Mouse (Mus musculus) stomach, postnatal 0 days (tissue): ENCODE results near the gene Opalin. TPM values are rescaled to one million over a fixed set of nuclear protein-coding genes. Genes with fewer than 3 reads are reported as not detected.

Experiments used
- ATAC-seq: fragments of 200-750 bp; cut with Nextera tagmentation; 2 replicates; pipeline ENCODE4 v1.8.0; 2017; ENCODE audit not compliant: low FRiP score, low TSS enrichment
- DNase-seq: peaks from one replicate; pipeline ENCODE4 v3.0.0-alpha.2; 2016; ENCODE audit warnings: low spot score
- H3K27ac ChIP-seq: fragments of 300-500 bp; sonication (generic); replicated peaks from 2 replicates; pipeline ENCODE4 v1.5.1; 2014; ENCODE audit warnings: mild to moderate bottlenecking, control low read depth
- H3K27me3 ChIP-seq: fragments of 300-500 bp; sonication (generic); 2 replicates; pipeline ENCODE4 v1.6.1; 2014; ENCODE audit warnings: low read length; ENCODE audit not compliant: control insufficient read depth, insufficient read depth
- H3K36me3 ChIP-seq: fragments of 300-500 bp; sonication (generic); 2 replicates; pipeline ENCODE4 v1.6.1; 2014; ENCODE audit warnings: low read length, mixed read lengths; ENCODE audit not compliant: control insufficient read depth, insufficient read depth
- H3K4me1 ChIP-seq: fragments of 300-500 bp; sonication (generic); replicated peaks from 2 replicates; pipeline ENCODE4 v1.6.1; 2014; ENCODE audit warnings: antibody characterized with exemption; ENCODE audit not compliant: control insufficient read depth, insufficient read depth
- H3K4me2 ChIP-seq: fragments of 300-500 bp; sonication (generic); replicated peaks from 2 replicates; pipeline ENCODE4 v1.6.1; 2014; ENCODE audit warnings: low read depth, mild to moderate bottlenecking, control low read depth, moderate library complexity
- H3K4me3 ChIP-seq: fragments of 300-500 bp; sonication (generic); 2 replicates; pipeline ENCODE4 v1.5.1; 2014; ENCODE audit warnings: low read depth, low read length, control low read depth
- H3K9ac ChIP-seq: fragments of 300-500 bp; sonication (generic); 2 replicates; pipeline ENCODE4 v1.6.1; 2014; ENCODE audit warnings: mild to moderate bottlenecking, low read length, control low read depth, mixed read lengths
- H3K9me3 ChIP-seq: fragments of 300-500 bp; sonication (generic); 2 replicates; pipeline ENCODE4 v1.6.1; 2016; ENCODE audit warnings: low read length; ENCODE audit not compliant: control insufficient read depth
- CTCF ChIP-seq: IDR thresholded peaks from 2 replicates; pipeline ENCODE4 v1.5.1; 2016; ENCODE audit warnings: antibody characterized with exemption, low read depth, mild to moderate bottlenecking, moderate library complexity
- EP300 ChIP-seq: optimal IDR thresholded peaks from 2 replicates; pipeline ENCODE3; 2016; ENCODE audit warnings: antibody characterized with exemption
- WGBS: fragments of 180-500 bp; shearing (Covaris S2); extraction: QIAGEN DNeasy Blood & Tissue Kit; methylation state at CpG from one replicate; pipeline ENCODE4 v1.1.7; 2014; 5-methylcytosine and 5-hydroxymethylcytosine counted together
- polyA plus RNA-seq: library from polyadenylated mRNA; unstranded; fragments of >200 nt; fragmentation: Nextera tagmentation; extraction: Ambion mirVana; gene quantifications from 2 replicates; pipeline ENCODE4 v1.2.1, GENCODE M21; 2015

Gene Opalin
- polyA plus RNA-seq, 1 experiment from 2014 or later = not detected

DNA sequence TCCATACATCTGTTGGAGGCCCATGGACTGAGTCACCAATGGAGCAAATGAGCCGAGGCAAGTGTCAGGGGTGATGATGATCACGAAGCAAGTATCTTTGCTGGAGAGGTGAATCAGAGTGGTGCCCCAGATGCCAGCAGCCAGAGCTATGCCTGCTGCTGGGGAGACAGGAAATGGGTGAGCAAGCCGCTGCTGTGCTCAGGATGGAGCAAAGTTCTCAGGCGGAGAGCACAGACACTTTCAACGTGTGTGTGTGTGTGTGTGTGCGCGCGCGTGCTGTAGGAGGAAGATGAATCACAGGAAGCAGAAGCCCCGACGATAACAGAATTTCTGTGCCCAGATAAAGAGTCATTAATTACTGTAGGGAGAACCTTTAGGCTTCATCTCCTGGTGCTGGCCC, 45.9 kb downstream of the Opalin start:
- WGBS = 60% methylated on average over 11 of the region's 11 CpGs
- no peak for ATAC-seq
- no peak for DNase-seq

DNA sequence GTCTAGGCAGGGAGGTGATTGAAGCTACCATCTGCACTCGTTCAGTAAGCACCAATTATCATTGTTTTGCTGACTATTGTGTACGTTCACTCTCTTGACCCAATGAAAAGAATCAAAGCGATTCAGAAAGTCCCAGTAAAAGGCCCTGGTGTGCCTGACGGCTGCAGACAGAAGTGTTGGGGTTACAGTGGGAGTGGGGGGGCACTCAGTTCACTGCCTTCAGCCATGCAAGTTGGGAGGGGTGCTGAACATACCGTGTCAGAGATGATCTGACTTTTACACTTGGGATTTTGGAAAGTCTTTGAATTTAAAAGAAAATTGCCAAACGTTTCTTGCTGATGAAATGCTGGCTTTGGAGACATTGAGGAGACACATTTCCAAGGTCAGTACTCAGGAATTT, 46.8 kb downstream of the Opalin start:
- Histone ChIP-seq H3K4me1 (no peaks in the 10 kb centered on the region), H3K27me3 (no peaks in the 10 kb centered on the region), H3K9ac (no peak overlapping the region), H3K27ac (no peak overlapping the region), H3K4me2 (no peak overlapping the region), H3K4me3 (no peak overlapping the region), H3K9me3 (no peaks in the 10 kb centered on the region), H3K36me3 (no peaks in the 10 kb centered on the region)
- ATAC-seq (no peak), DNase-seq (no peak)
- WGBS = 68% methylated on average over 6 of the region's 6 CpGs
- no peak for TF ChIP-seq EP300
- no peak for TF ChIP-seq CTCF

More for the DNA sequence above, 45.9 kb downstream of the Opalin start:
- Histone ChIP-seq H3K9me3 (no peaks in the 10 kb centered on the region), H3K4me3 (no peak overlapping the region), H3K27ac (no peak overlapping the region), H3K9ac (no peak overlapping the region), H3K4me1 (no peaks in the 10 kb centered on the region), H3K4me2 (no peak overlapping the region), H3K36me3 (no peaks in the 10 kb centered on the region), H3K27me3 (no peaks in the 10 kb centered on the region)
- no peak for TF ChIP-seq CTCF
- no peak for TF ChIP-seq EP300

DNA sequence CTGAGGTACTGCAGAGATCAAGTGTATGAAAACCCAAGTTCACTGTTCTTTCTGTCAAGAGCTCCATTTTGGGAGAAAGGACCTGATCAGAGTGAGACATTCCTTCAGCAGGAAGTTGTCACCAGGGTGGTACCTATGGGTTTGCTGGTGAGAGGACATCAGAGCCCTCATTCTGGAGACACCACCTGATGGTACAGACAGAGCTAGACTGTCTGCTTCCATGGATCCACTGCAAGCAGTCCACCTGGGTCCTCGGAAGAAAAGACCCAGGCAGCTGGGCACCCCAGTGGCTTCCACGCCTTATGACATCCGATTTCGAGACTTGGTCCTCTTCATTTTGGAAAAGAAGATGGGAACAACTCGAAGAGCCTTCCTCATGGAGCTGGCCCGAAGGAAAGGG, 47.7 kb downstream of the Opalin start, which contains the start of gene Dntt:
Dntt (plus strand) TSS at position 57 of the 400 bp plus-strand sequence.
- WGBS = 80% methylated on average over 6 of the region's 6 CpGs
- H3K4me2 ChIP-seq = no peak within 1 kb of the TSS
- no peaks in the 10 kb centered on the region for H3K4me1 ChIP-seq
- TF ChIP-seq CTCF (no peak), EP300 (no peak)
- no peaks in the 10 kb centered on the region for H3K27me3 ChIP-seq
- H3K27ac ChIP-seq = no peak within 1 kb of the TSS
- H3K4me3 ChIP-seq = no peak within 1 kb of the TSS
- no peak within 1 kb of the TSS for H3K9ac ChIP-seq
- H3K9me3 ChIP-seq = no peaks in the 10 kb centered on the region
- no peaks in the 10 kb centered on the region for H3K36me3 ChIP-seq
- DNase-seq (no peak), ATAC-seq (no peak)

DNA sequence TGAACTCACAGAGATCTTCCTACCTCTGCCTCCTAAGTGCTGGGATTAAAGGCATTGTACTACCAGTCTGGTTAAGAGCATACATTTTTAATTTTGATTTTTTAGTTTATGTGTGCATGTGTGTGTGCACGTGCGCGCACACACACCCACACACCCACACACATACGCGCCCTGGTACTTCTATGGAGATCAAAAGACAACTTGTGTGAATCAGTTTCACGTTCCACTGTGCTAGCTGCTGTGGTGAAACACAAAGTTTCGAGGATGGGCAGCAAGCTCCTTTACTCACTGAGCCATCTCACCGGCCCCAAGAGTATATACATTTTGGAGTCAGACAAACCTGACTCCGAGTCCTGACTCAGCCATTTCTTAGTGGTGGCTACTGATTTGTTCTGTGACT, 49.3 kb downstream of the Opalin start:
- DNase-seq = no peak
- WGBS = 91% methylated on average over 9 of the region's 9 CpGs
- H3K4me2 ChIP-seq = no peak overlapping the region
- H3K4me3 ChIP-seq = no peak overlapping the region
- H3K4me1 ChIP-seq = no peaks in the 10 kb centered on the region
- no peak overlapping the region for H3K9ac ChIP-seq
- H3K27ac ChIP-seq = no peak overlapping the region
- H3K9me3 ChIP-seq = no peaks in the 10 kb centered on the region
- TF ChIP-seq EP300 (no peak), CTCF (no peak)
- no peak for ATAC-seq
- no peaks in the 10 kb centered on the region for H3K27me3 ChIP-seq
- H3K36me3 ChIP-seq = no peaks in the 10 kb centered on the region

DNA sequence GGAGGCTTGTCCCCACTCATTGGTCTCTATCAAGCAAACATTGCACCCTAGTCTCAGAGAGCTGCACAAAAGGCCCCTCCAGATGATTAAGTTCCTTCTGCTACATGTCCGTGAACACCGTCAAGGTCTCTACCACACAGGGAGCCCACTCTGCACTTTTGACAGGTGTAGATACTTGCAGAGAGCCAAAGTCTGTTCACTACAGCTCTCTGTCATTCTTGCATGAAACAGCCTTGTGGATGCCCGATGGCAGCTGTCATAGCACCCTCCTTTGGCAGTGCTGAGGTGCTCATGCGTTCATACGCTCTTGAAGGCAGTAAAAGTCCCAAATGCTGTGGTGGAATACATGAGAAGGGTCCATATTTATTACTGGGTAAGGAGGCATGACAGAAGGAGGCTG, 49.9 kb downstream of the Opalin start:
- no peak overlapping the region for H3K4me3 ChIP-seq
- no peak for ATAC-seq

DNA sequence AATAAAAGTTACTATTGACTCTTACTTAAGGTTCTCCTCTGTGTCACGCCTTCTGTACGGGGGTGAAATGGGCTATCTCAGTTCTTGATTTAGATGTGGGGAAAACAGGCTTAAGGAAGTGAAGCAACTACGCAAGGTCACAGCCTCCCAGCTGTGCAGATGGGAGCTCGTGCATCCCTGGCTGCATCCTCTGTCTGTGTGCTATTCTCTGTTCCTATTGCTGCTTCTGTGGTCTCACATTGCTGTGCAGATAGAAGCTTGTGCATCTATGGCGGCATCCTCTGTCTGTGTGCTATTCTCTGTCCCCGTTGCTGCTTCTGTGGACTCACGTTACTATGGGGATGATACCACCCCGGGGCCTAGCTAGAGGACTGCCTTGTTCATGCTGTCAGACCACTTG, 50.4 kb downstream of the Opalin start:
- WGBS = 83% methylated on average over 8 of the region's 8 CpGs
- Histone ChIP-seq H3K4me1 (no peaks in the 10 kb centered on the region), H3K9ac (no peak overlapping the region), H3K4me3 (no peak overlapping the region), H3K27ac (no peak overlapping the region), H3K4me2 (no peak overlapping the region), H3K27me3 (no peaks in the 10 kb centered on the region), H3K9me3 (no peaks in the 10 kb centered on the region), H3K36me3 (no peaks in the 10 kb centered on the region)
- no peak for ATAC-seq
- TF ChIP-seq EP300 (no peak), CTCF (no peak)
- DNase-seq = no peak

More for the DNA sequence above, 49.9 kb downstream of the Opalin start:
- no peaks in the 10 kb centered on the region for H3K4me1 ChIP-seq
- H3K27ac ChIP-seq = no peak overlapping the region
- no peaks in the 10 kb centered on the region for H3K36me3 ChIP-seq
- no peaks in the 10 kb centered on the region for H3K27me3 ChIP-seq
- no peak overlapping the region for H3K9ac ChIP-seq
- TF ChIP-seq CTCF (no peak), EP300 (no peak)
- no peak overlapping the region for H3K4me2 ChIP-seq
- 87% methylated on average over 5 of the region's 5 CpGs for WGBS
- H3K9me3 ChIP-seq = no peaks in the 10 kb centered on the region
- no peak for DNase-seq

DNA sequence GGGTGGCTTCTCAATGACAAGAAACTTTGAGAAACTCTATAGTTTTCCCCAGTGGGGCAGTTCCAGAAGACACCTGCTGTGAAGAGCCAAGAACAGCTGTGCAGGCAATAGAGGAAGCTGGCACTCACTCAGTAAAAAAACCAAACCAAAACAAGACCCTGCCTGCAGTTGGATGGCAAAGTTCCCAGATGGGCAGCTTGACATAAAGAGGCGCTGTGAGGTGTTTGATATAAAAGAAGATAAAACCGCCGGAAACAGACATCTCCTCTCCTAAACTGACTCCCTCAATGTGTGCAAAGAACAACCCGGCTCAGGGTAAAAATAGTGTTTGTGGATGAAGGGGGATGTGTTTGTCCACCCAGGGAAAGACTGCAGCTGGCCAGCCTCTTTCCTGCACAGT, 54.7 kb downstream of the Opalin start:
- TF ChIP-seq CTCF = no peak
- TF ChIP-seq EP300 = no peak
- no peaks in the 10 kb centered on the region for H3K9me3 ChIP-seq
- 61% methylated on average over 4 of the region's 4 CpGs for WGBS
- ATAC-seq (no peak), DNase-seq (no peak)
- no peak overlapping the region for H3K4me3 ChIP-seq
- no peak overlapping the region for H3K4me2 ChIP-seq
- no peak overlapping the region for H3K9ac ChIP-seq
- H3K4me1 ChIP-seq = no peaks in the 10 kb centered on the region
- H3K27ac ChIP-seq = no peak overlapping the region
- H3K36me3 ChIP-seq = no peaks in the 10 kb centered on the region
- no peaks in the 10 kb centered on the region for H3K27me3 ChIP-seq
